Mouse (Mus musculus): ENCODE results near the gene 2410002F23Rik. TPM values are rescaled to one million over a fixed set of nuclear protein-coding genes. Genes with fewer than 3 reads are reported as not detected.
"Not testable (repeated sequence)": the region's sequence is repeated elsewhere in the genome, so short reads cannot be mapped to it uniquely, and the experiment has no call there.

Gene 2410002F23Rik
- polyA plus RNA-seq, 1 experiment from 2014 or later = 131 TPM

- Histone ChIP-seq H3K4me3 (replicated peaks; ENCODE audit: low read length) (no peak overlapping the region), H3K9ac (ENCODE audit: low read length) (no peak overlapping the region), H3K36me3 (ENCODE audit: control insufficient read depth, insufficient read depth, low read length) (no peaks in the 10 kb centered on the region), H3K9me3 (replicated peaks; ENCODE audit: control insufficient read depth, low read length) (no peaks in the 10 kb centered on the region), H3K4me1 (ENCODE audit: control insufficient read depth, insufficient read depth, low read length) (no peaks in the 10 kb centered on the region), H3K27ac (ENCODE audit: low read length) (no peak overlapping the region), H3K4me2 (ENCODE audit: low read depth, low read length) (no peak overlapping the region), H3K27me3 (ENCODE audit: control insufficient read depth, insufficient read depth, low read length) (no peaks in the 10 kb centered on the region)
- no peak for ATAC-seq (ENCODE audit: insufficient read depth, low FRiP score)
- WGBS = 58% methylated on average over 2 of the region's 2 CpGs
Observed at GRCm38 (mm10) chr7:44239913-44240312, 6.6 kb upstream of the 2410002F23Rik start.

- Histone ChIP-seq H3K4me1 (ENCODE audit: control insufficient read depth, insufficient read depth, low read length) (0 out of 2 replicates have a peak, but pooled peaks cover 6% of the 10 kb centered on the region), H3K36me3 (ENCODE audit: control insufficient read depth, insufficient read depth, low read length) (no peaks in the 10 kb centered on the region), H3K4me2 (ENCODE audit: low read depth, low read length) (no peak overlapping the region), H3K27me3 (ENCODE audit: control insufficient read depth, insufficient read depth, low read length) (no peaks in the 10 kb centered on the region), H3K9me3 (replicated peaks; ENCODE audit: control insufficient read depth, low read length) (no peaks in the 10 kb centered on the region), H3K27ac (ENCODE audit: low read length) (no peak overlapping the region), H3K9ac (ENCODE audit: low read length) (no peak overlapping the region), H3K4me3 (replicated peaks; ENCODE audit: low read length) (no peak overlapping the region)
- no peak for ATAC-seq (ENCODE audit: insufficient read depth, low FRiP score)
- 55% methylated on average over 1 of the region's 1 CpGs for WGBS
Observed at GRCm38 (mm10) chr7:44240712-44241111, 5.8 kb upstream of the 2410002F23Rik start.

- no peaks in the 10 kb centered on the region for H3K9me3 ChIP-seq (replicated peaks; ENCODE audit: control insufficient read depth, low read length)
- ATAC-seq (ENCODE audit: insufficient read depth, low FRiP score) = no peak
- no peaks in the 10 kb centered on the region for H3K36me3 ChIP-seq (ENCODE audit: control insufficient read depth, insufficient read depth, low read length)
- H3K4me1 ChIP-seq (ENCODE audit: control insufficient read depth, insufficient read depth, low read length) = 0 out of 2 replicates have a peak, but pooled peaks cover 6% of the 10 kb centered on the region
- 56% methylated on average over 2 of the region's 2 CpGs for WGBS
- no peak overlapping the region for H3K4me2 ChIP-seq (ENCODE audit: low read depth, low read length)
- H3K4me3 ChIP-seq (replicated peaks; ENCODE audit: low read length) = no peak overlapping the region
- no peak overlapping the region for H3K9ac ChIP-seq (ENCODE audit: low read length)
- H3K27ac ChIP-seq (ENCODE audit: low read length) = no peak overlapping the region
- no peaks in the 10 kb centered on the region for H3K27me3 ChIP-seq (ENCODE audit: control insufficient read depth, insufficient read depth, low read length)
Observed at GRCm38 (mm10) chr7:44241163-44241562, 5.4 kb upstream of the 2410002F23Rik start.

- H3K9me3 ChIP-seq (replicated peaks; ENCODE audit: control insufficient read depth, low read length) = no peaks in the 10 kb centered on the region
- WGBS = 47% methylated on average over 1 of the region's 1 CpGs
- H3K36me3 ChIP-seq (ENCODE audit: control insufficient read depth, insufficient read depth, low read length) = peaks cover under 1% of the 10 kb centered on the region; the same call in 1 of the 2 replicates
- H3K4me2 ChIP-seq (ENCODE audit: low read depth, low read length) = no peak overlapping the region
- H3K4me3 ChIP-seq (replicated peaks; ENCODE audit: low read length) = no peak overlapping the region
- H3K27ac ChIP-seq (ENCODE audit: low read length) = no peak overlapping the region
- no peak for ATAC-seq (ENCODE audit: insufficient read depth, low FRiP score)
- H3K27me3 ChIP-seq (ENCODE audit: control insufficient read depth, insufficient read depth, low read length) = no peaks in the 10 kb centered on the region
- peaks cover 11% of the 10 kb centered on the region for H3K4me1 ChIP-seq (ENCODE audit: control insufficient read depth, insufficient read depth, low read length)
- H3K9ac ChIP-seq (ENCODE audit: low read length) = no peak overlapping the region
Observed at GRCm38 (mm10) chr7:44244080-44244479, 2.4 kb upstream of the 2410002F23Rik start.

DNA sequence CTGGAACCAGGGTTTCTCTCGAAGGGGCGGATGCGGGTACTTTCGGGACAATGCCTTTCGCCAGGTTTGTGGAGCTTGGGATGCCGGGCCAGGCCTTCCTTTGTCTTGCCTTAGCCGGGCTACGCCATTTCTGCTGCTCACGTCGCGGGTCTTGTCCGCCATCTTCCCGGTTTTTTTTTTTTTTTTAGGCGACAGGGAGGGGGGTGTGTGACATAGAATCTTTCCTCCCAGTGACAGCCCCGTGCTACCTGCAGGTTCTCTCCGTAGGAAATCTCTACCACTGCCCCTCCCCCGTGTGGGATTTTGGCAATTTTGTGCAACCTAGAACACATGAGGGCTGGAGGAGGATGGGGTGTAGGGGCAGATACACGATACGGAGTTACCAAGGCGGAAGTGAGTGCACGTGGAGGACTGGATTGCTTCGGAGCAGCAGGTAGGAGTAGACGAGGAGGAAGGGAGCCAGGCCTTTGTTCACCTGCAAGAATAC lies 505 bp downstream of the 2410002F23Rik start:
- ATAC-seq (ENCODE audit: insufficient read depth, low FRiP score) = peak; percentile 18; the same call in 1 of the 2 replicates
- peak overlapping the region; percentile 96 for H3K4me3 ChIP-seq (replicated peaks; ENCODE audit: low read length)
- no peaks in the 10 kb centered on the region for H3K9me3 ChIP-seq (replicated peaks; ENCODE audit: control insufficient read depth, low read length)
- H3K27me3 ChIP-seq (ENCODE audit: control insufficient read depth, insufficient read depth, low read length) = no peaks in the 10 kb centered on the region
- peaks cover 4% of the 10 kb centered on the region; the same call in 1 of the 2 replicates for H3K36me3 ChIP-seq (ENCODE audit: control insufficient read depth, insufficient read depth, low read length)
- H3K9ac ChIP-seq (ENCODE audit: low read length) = peak overlapping the region; percentile 91
- H3K27ac ChIP-seq (ENCODE audit: low read length) = peak overlapping the region; percentile 90
- peak overlapping the region; percentile 81 for H3K4me2 ChIP-seq (ENCODE audit: low read depth, low read length)
- WGBS = 0% methylated on average over 23 of the region's 23 CpGs
- peaks cover 11% of the 10 kb centered on the region for H3K4me1 ChIP-seq (ENCODE audit: control insufficient read depth, insufficient read depth, low read length)

DNA sequence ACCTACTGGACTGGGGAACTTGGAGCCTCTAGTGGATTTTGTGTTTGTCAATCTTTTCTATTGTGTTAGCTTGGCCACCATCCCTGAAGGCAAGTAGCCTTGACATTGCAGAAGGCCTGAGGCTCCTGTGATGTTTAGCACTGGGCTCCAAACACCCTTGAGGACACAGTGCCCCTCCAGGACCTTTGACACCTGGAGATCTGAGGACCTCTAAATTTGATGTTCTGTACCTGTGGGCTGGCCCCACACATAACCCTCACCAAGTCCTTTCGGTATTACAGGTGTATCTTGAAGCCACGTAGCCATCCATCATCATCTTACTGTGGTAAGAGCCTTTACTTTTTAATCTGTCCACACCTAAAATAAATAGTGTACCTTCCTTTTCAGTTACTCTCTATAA lies 1.4 kb downstream of the 2410002F23Rik start:
- peaks cover 11% of the 10 kb centered on the region; the same call in 1 of the 2 replicates for H3K36me3 ChIP-seq (ENCODE audit: control insufficient read depth, insufficient read depth, low read length)
- peaks cover 11% of the 10 kb centered on the region for H3K4me1 ChIP-seq (ENCODE audit: control insufficient read depth, insufficient read depth, low read length)
- ATAC-seq (ENCODE audit: insufficient read depth, low FRiP score) = no peak
- peak overlapping the region; percentile 91 for H3K9ac ChIP-seq (ENCODE audit: low read length)
- WGBS = 69% methylated on average over 2 of the region's 2 CpGs
- H3K9me3 ChIP-seq (replicated peaks; ENCODE audit: control insufficient read depth, low read length) = no peaks in the 10 kb centered on the region
- peak overlapping the region; percentile 81 for H3K4me2 ChIP-seq (ENCODE audit: low read depth, low read length)
- no peaks in the 10 kb centered on the region for H3K27me3 ChIP-seq (ENCODE audit: control insufficient read depth, insufficient read depth, low read length)
- H3K27ac ChIP-seq (ENCODE audit: low read length) = no peak overlapping the region
- H3K4me3 ChIP-seq (replicated peaks; ENCODE audit: low read length) = peak overlapping the region; percentile 96

DNA sequence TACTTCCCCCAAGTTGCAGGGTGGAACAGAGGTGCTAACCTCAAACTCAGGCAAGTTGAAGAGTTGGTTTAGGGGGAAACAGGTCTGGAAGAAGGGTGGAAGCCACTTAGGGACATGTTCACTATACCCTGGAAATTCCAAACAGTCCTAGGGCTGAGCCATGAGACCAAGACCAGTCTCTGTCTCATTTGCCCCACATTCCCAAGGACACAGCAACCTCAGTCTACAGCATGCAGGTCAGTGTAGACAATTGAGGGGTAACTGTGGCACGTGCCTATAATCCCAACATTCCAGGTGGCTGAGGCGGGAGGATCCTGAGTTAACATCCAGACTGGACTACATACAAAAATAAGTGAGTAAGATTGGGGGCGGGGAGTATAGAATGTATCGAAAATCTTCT lies 2.7 kb downstream of the 2410002F23Rik start:
- ATAC-seq (ENCODE audit: insufficient read depth, low FRiP score) = no peak
- 91% methylated on average over 4 of the region's 4 CpGs for WGBS
- no peaks in the 10 kb centered on the region for H3K27me3 ChIP-seq (ENCODE audit: control insufficient read depth, insufficient read depth, low read length)
- H3K9me3 ChIP-seq (replicated peaks; ENCODE audit: control insufficient read depth, low read length) = no peaks in the 10 kb centered on the region
- H3K27ac ChIP-seq (ENCODE audit: low read length) = no peak overlapping the region
- no peak overlapping the region for H3K4me2 ChIP-seq (ENCODE audit: low read depth, low read length)
- no peak overlapping the region for H3K9ac ChIP-seq (ENCODE audit: low read length)
- H3K36me3 ChIP-seq (ENCODE audit: control insufficient read depth, insufficient read depth, low read length) = peaks cover 11% of the 10 kb centered on the region; the same call in 1 of the 2 replicates
- no peak overlapping the region for H3K4me3 ChIP-seq (replicated peaks; ENCODE audit: low read length)
- H3K4me1 ChIP-seq (ENCODE audit: control insufficient read depth, insufficient read depth, low read length) = peaks cover 11% of the 10 kb centered on the region

- not testable (repeated sequence) for H3K4me3 ChIP-seq (replicated peaks; ENCODE audit: low read length); H3K27me3 ChIP-seq (ENCODE audit: control insufficient read depth, insufficient read depth, low read length); H3K9me3 ChIP-seq (replicated peaks; ENCODE audit: control insufficient read depth, low read length); H3K9ac ChIP-seq (ENCODE audit: low read length); ATAC-seq (ENCODE audit: insufficient read depth, low FRiP score); H3K27ac ChIP-seq (ENCODE audit: low read length); H3K4me2 ChIP-seq (ENCODE audit: low read depth, low read length); H3K4me1 ChIP-seq (ENCODE audit: control insufficient read depth, insufficient read depth, low read length)
- peaks cover 11% of the 10 kb centered on the region; the same call in 1 of the 2 replicates for H3K36me3 ChIP-seq (ENCODE audit: control insufficient read depth, insufficient read depth, low read length)
- 87% methylated on average over 17 of the region's 17 CpGs for WGBS
Observed at GRCm38 (mm10) chr7:44250732-44251275, 4.3 kb downstream of the 2410002F23Rik start.

GRCm38 (mm10) chr7:44253023-44253616 lies 6.6 kb downstream of the 2410002F23Rik start:
- Histone ChIP-seq H3K4me1 (ENCODE audit: control insufficient read depth, insufficient read depth, low read length) (peaks cover under 1% of the 10 kb centered on the region; the same call in 1 of the 2 replicates), H3K9me3 (replicated peaks; ENCODE audit: control insufficient read depth, low read length) (no peaks in the 10 kb centered on the region), H3K4me2 (ENCODE audit: low read depth, low read length) (no peak overlapping the region), H3K27ac (ENCODE audit: low read length) (no peak overlapping the region), H3K9ac (ENCODE audit: low read length) (no peak overlapping the region), H3K4me3 (replicated peaks; ENCODE audit: low read length) (no peak overlapping the region), H3K36me3 (ENCODE audit: control insufficient read depth, insufficient read depth, low read length) (peaks cover 11% of the 10 kb centered on the region; the same call in 1 of the 2 replicates), H3K27me3 (ENCODE audit: control insufficient read depth, insufficient read depth, low read length) (no peaks in the 10 kb centered on the region)
- ATAC-seq (ENCODE audit: insufficient read depth, low FRiP score) = peak; percentile 23; the same call in 1 of the 2 replicates
- 65% methylated on average over 15 of the region's 15 CpGs for WGBS
